Mouse (Mus musculus) spleen, adult 12 weeks (tissue): ENCODE measurements at regions not wholly inside any gene's neighbourhood (a gene's known extent, or its start where the extent isn't known, plus 50 kb on each side); places are given as distances from the start of the nearest gene placed in this dataset.

Source experiments
- DNase-seq: peaks from one replicate; pipeline ENCODE4 v3.0.0; 2022; ENCODE audit warnings: low spot score

DNA sequence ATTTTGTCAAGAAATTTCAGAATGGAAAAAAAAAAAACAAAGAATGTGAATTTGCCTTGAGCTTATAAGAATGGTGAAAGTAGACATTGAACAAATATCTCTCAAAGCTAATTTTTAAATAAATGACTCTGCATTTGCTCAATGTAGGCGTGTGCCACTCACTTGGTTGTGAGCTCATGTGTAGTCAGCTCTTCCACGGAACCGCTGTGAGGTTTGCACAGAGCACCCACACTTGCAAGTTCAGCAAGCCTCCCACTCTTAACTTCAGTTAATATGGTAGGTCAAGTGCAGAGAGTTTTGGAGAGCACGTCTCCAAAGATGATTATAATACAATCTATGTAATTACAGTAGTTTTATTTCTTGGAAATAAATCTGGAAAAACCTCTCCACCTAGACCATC lies 479.9 kb upstream of the Mef2c start:
- DNase-seq = no peak

DNA sequence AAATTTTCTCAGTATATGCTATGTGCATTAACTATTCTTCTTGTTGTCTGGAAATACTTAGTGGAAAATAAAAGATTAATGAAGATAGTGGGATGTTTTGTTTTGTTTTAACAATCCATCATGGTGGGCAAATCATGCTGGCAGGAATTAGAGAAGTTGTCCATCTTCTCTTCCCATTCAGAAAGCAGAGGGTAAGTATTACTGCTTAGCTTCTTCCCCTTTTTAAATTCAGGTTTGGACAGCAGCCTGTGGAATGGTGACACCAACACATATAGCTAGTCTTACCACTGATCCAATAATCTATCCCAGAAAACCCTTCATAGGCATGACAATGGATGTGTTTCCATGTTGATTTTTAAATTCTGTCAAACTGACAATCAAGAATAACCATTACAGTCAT lies 467.9 kb upstream of the Mef2c start:
- DNase-seq = no peak

DNA sequence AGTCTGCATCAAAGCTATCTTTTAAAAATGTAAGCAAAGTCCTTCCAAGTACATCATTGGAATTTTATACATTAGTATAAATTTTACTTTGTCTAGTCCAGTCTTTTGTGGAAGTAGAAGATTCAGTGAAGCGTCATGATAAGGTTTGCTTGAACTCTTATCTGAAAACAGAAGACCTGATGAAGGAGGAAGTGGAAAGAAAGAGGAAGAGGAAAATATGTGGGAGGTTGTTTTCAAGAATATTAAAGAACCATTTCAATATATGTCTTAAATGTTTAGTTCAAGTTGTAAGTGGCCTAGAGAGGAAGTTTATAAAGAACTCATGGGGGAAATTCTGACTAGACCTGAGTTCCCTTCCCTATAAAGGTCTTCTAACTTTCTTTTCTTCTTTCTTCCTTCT lies 462.3 kb upstream of the Mef2c start:
- DNase-seq = no peak

DNA sequence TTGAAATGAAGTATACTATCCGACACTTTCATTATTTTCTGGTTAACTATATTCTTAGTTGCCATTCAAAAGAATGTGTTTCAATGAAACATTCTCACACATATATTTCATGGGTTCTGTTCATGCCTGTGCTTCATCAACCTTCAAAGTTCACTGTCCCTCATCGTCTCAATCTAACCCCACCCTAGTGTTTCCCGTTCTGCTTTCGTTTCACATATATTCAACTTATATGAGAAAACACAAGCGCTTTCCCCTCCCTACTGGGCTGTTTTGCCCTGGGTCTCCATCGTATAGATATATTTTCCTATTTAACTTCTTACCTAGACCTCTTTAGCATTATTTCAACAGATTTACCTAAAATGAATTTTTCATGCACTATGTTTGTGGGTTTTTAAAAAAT lies 458.3 kb upstream of the Mef2c start:
- DNase-seq = no peak

DNA sequence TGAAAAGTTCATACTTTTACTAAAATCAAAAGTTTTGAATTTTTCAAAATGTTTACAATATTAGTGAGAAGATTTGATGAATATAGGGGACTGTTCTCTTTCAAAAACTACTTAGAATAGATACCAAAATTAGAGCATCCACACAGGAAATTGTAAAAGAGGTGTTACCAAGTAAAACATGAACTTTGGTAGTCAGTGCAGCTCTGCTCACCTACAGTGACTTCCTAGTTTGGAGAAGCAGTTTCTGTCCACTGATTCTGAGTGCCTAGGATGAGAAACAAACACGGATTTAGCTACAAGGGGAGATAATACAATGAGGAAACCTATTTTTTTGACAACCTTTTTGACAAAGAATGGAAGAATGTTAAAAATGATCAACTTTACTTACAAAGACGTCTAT lies 457.9 kb upstream of the Mef2c start:
- DNase-seq = no peak

DNA sequence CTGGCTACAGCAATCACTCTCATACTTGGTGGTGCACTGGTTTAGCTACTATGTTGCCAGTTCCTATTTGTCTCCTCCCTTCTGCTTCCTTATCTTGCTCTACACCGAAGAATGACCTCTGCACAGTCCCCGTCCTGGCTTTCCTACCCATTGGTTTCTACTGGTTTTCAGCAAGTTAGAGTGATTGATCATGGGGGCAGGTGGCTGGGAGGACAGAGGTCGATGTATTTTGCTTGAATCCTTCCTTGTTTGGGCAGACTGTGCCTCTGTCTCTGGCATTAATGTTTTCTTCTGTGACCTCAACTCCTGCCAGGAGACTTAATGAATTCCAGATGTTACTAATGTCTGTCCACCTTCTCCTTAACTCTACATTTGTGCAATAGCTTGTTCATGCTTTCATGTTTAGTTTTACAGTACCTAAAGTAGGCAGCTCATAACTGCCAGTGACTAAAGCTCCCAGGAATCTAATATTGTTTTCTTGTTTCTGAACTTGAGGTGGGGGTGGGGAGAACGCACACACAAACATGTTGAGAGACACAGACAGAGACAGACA lies 457.2 kb upstream of the Mef2c start:
- no peak for DNase-seq

DNA sequence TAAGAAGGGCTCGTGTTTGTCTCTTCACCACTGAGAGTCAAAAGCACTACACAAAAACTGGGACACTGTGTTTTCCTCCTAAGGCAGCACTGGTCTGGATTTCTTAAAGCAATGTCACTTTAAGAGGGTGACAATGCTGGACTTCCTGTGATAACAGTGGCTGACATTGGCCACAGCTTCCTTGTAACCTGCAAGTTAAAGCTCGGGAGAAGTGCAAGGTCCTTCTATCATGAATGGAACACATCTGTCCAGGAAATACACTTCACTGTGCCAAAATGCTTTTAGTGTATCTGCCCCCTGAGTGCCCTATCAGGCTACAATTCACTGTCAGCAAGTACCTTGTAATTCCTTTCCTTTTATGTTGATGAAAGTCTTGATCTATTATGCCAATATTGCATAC lies 448.0 kb upstream of the Mef2c start:
- no peak for DNase-seq

DNA sequence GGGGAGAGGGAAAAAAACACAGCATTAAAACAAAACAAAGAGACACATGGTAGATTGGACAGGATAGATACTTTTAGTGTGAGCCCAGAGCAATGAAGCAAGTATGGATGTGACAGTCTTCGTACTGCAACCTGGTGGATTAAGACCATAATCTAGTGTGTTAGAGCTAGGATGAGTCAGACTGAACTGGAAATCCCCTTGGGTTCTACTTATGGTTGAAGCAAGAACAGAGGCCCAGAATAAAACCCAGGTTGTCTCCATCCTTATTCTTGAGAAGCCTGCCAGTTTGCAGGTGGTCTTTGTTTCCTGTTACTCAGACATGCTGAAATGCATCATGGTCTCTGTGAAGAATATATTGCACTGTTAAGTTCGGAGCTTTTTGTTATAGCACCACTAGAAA lies 447.4 kb upstream of the Mef2c start:
- DNase-seq = no peak

DNA sequence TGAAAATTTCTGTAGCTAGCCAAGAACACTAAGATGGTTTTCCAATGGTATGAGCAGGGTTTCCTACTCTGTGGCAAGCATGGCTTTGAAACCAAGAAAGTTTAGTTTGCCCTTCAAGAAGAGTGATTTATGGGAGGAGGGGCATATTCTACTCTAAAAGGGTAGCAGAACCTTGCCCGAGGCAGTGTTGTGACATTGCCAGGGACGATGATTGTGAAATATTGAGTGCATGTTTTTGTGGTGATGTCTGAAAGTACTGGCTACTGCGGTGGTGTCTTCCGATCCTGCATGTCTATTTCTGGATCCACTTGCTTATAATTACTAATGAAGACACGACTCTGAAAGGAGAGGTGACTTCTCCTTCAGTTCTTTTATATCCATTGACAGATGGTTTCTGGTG lies 439.1 kb upstream of the Mef2c start:
- no peak for DNase-seq

DNA sequence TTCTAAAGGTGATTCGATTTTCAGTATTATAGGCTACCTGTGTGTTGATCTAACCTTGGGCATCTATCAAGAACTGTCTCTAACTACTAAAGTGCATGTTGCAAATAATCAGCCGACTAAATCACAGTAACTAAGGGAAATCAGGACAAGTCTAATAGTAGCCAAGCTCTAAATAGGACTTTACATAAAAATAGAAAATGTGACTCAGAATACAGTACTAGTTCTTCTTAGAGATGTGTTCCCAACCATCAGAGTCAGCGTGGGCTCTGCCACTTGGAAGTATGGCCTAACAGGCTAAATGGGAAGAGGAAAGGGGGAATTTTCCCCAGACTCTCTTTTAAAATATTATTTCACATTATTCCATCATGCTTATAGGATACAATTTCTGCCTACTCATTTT lies 438.6 kb upstream of the Mef2c start:
- no peak for DNase-seq

DNA sequence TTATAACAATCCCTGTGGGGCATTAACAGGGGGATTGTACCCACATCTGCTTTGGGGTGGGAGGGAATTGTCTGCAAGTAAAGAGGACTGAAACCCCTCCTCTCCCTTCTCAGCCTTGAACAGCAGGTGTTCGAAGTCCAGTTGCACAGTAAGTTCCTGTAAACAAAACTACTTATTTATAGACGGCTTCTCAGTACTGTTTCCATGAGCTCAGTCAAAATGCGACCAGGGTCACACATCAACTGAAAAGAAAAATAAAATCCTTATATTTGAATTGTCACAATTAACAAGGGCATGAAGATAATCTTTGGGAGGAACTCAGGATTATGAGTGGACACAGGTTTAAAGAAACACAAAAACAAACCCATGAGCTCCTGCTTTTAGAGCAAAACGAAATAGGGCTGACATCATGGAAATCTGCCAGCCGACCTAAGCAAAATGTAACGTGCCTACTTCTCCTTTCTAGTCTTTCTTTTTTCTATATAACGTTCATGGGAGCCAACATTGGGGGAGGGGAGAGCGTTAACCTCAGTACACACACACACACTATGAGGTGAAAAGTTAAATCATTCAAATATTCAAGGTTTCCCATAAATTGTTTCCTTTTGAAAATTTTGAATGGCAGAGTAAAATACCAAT lies 437.6 kb upstream of the Mef2c start:
- peak; percentile 19 for DNase-seq

DNA sequence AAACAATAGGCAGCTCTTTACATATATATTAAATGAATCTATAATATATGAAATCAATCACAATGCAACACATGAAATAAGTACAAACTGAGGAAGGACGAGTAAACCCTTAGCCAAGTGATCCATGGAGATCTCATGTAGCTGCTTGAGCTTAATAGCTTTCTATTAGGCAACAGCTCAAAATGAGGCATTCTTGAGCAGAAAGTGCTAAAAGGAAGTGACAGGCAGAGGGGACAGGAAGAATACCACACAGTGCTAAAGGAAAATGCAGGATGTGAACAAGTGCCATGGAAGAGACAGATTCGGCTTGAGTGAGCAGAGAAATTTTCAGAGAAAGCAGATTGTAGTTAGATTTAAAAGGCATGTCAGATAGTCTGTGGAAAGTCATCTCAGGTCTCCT lies 436.3 kb upstream of the Mef2c start:
- no peak for DNase-seq

DNA sequence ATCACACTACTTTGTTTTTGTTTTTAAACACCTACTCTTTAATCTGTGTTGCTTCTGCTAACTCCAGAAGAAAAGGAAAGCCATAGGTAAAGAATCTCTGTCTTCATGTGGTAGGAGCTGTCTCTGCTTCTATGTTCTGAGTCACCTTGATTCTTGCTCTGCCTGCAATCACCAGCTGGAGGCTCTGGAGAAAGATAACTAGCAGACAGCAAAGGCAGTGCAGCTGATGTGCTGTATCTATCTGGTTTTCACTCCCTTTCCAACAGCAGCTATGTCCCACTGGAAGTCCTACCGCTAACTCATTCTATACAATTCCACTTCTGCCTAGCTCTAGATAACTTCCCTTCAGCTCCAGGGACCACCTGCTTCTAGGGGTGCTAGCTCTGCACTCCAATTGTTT lies 435.2 kb upstream of the Mef2c start:
- DNase-seq = no peak

DNA sequence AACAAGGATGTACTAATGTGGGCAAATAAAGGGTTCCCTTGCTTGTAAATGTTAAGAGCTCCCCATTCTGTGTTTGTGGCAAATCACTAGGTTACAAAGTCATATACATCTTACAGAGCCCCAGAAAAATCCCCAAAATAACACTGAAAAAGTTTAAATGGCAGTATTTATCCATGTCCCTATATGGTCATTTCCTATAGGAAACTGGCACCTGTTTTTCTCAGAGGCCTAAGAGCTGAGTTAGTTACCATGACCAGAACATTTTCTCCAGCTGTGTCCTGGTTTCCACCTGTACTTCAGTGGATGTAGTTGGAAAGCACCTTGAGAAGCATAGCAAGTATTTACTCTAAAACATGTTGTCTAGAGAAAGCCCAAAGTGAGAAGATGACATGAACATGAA lies 434.5 kb upstream of the Mef2c start:
- no peak for DNase-seq

DNA sequence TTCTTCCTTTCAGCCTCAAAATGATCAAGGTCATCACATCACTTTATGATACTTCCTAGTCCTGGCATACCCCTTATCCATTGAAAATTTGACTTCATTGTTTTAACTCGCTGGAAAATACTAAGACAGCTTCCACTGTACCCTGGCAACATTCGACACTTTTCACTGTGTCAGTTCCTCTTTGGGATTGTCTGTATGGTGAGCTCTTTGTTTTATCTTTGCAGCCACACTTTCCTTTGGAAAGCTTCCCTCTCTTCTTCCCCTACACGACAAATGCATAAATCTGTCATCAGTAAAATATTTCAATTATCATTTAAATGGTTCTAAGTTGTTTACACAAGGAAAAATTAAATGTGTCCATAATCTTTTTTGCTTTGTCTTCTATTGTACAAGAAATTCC lies 431.8 kb upstream of the Mef2c start:
- DNase-seq = no peak

DNA sequence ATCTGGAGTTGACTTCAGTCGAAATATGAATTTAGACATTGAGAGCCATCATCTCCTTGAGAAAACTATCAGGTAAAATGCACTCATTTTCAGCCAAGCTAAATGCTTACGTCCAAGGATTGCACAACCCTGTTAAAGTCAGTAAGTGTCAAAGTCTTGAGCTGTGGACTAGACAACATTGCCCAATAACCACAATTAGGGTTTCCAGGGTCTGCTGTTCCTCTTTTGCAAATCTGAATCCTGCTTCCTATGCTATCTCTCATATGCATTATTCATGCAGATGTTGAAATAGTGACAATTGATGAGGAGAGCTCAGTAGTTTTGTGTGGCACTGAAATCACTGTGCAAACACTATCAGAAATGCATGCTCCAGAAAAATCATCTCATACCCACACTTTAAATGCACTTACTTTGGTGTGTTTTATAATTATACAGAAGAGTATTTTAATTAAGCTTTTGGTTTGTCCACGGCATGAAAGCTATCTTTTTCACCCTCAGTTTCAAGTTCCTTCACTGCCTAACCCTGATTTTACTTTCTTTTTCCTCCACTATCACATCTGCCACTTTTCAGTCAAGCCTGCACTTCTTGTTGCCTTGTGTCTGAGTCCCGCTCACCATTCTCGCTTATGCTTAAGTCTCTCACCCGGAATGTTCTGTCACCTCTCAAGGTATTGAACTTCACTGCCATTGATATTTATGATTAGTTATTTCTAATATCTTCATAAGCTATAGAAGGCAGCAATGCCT lies 429.4 kb upstream of the Mef2c start:
- no peak for DNase-seq

DNA sequence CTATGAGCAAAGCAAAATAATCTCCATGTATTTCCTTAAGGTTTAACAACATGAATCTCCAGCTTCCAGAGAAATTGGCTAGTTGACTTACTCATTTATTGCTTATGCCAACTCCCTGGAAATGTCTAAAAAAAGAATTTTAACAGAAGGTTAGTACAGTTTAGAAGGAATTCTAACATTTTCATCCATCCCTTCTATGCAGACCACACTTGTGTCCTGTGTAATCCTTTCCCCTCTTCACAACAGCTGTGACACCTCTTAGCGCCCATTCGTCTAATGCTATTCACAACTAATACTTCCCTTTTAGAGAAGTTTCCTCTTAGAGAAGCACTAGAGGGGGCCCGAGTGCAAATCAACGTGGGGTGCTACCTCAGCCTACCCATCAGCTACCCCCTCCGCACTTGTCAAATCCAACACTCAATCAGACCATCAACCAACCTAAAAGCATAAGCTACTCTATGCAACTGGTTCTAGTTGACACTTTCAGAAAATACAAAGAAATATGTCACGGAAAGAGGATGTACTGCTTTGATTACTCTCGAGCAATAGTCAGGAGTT lies 428.4 kb upstream of the Mef2c start:
- no peak for DNase-seq

DNA sequence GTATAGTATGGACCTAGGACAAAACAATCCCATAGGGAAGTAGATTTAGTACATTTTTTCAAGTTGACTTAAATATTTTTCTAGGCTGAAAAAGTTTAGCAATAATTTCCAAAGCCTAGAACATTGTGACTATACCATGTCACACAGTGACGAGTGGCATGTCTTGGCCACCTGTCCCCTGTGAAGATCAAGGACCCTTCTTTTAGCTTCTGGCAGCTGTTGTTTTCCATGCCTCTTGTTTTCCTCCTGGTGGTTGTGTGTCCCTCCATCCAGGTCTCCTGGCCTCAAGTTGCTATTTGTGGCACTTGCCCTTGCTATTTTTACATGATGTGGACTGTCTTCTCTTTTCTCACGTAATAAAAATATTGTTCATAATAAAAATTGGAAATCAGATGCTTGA lies 427.2 kb upstream of the Mef2c start:
- DNase-seq = no peak

DNA sequence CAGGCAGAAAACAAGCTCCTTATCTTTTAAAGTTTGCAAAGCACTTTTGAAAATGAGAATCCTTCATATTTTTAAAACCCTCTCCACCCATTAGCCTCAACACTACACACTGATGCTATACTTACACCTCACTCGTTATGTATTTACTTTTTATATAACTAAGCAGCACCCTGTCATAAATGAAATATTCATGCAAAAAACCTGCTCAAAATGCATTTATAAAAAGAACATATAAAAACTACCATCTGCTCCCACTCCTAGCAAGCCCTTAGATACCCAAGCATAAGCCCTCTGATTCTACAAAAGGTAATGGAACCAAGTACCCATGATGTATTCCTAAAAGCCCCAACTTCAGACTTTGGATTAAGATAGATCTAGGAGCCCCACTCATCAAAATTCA lies 426.7 kb upstream of the Mef2c start:
- DNase-seq = no peak

DNA sequence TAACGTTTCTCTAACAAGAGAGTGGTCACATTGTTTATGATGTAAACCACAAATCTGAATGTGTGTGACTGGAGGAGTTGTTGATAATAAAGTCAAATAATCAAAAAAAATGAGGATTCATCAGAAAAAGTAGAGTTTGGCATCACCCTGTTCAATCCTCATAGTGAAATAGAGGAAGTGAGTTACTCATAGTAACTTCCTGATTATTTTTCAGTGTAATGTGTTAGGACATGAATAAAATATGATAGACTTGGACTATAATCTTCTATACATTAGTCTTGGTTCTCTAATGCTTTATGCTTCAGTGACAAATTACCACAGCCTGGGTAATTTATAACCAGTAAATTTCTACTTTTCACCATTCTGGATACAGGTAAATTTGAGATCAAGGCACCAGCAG lies 424.5 kb upstream of the Mef2c start:
- no peak for DNase-seq

DNA sequence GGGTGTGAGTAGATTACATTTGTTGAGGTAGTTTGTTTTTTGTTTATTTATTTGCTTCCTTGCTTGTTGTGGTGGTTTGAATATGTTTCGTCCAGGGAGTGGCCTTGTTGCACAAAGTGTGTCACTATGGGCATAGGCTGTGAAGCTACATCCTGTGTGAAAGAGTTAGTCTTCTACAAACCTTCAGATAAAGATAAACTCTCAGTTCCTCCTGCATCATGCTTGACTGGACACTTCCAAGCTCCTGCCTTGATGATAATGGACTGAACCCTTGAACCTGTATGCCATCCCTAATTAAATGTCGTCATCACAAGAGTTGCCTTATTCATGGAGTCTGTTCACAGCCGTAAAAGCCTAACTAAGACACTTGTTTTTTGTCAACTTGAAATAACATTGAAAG lies 418.9 kb upstream of the Mef2c start:
- no peak for DNase-seq

DNA sequence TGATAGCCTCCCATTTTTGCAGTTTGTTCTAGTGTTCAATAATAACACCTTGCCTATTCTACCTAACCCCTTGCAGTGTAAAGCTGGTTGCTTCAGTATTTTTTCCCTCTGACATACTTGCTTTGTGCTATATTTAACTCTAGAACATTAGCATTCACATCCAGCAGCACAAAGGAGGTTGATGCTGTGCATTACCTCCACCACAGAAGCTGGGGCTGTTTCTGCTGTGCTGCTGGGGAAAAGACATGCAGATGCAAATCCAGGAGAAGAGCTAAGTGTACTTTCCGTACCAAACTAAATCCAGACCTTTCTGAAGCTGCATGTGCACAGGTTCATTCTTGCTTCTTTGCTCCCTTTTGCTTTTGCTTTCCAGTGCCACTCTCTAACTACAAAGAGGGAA lies 403.9 kb upstream of the Mef2c start:
- DNase-seq = no peak

DNA sequence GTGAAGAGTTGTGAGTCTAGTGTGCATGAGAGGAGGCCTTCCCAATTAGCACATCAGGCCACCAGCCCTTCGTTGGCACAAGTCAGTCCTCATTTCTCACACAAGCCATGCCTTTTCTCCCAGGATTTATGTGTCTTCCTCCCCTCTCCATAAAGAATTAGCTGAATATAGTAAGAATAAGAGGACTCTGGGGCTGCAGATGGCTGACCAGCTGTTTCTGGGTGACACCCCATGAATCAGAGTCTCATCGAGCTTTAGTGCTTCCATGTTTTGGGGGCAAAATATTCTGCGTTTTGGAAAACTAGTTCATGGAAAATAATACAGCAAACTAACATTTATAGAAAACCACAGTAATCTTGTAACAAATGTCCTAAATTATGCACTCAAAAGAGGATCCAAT lies 393.2 kb upstream of the Mef2c start:
- no peak for DNase-seq

DNA sequence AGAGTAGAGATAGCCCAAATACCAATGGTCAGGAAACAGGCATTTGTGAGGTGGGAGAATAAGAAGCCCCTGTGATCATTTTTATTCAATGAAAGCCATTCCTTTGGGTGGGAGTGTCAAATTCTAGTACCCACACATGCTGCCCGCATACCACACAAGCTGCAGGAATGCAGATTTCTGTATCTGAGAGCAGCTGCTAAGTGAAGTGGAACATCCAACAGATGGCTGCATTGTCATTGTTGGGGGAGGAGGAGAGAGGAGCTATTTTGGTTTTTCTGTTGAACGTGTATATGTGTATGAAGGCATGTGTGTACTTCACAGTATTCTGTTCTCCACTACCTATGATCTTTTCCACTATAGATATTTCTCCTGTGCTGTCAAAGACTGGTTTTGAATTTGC lies 392.3 kb upstream of the Mef2c start:
- DNase-seq = no peak
